Mouse (Mus musculus) adrenal gland, postnatal 10 days (tissue): ENCODE measurements around the gene Anks4b. TPM values are rescaled to one million over a fixed set of nuclear protein-coding genes. Genes with fewer than 3 reads are reported as not detected.

ENCODE experiments used
- DNase-seq: peaks from one replicate; pipeline ENCODE4 v3.0.0; 2021; ENCODE audit warnings: mixed read lengths
- long read RNA-seq, 2 experiments: library from polyadenylated mRNA; stranded (forward); transcript quantifications; one replicate each; pipeline ENCODE4 v2.0.0; 2021
- total RNA-seq, 2 experiments: library from RNA; stranded (reverse); gene quantifications; 2 replicates each; pipeline ENCODE4 v1.2.3; 2021

The Anks4b gene
- total RNA-seq = 1 to 10 TPM; 1.1 to 2.5 TPM
- long read RNA-seq, experiment 1, partial matches to known transcripts = 0 of 1 reads
- long read RNA-seq, experiment 1, other reads (novel, unspliced or antisense) = 1 of 1 reads
- long read RNA-seq, experiment 2 = 0 reads

GRCm38 (mm10) chr7:120173603-120174244, at the start of gene Anks4b:
Gene Anks4b (plus strand): TSS chr7:120173858.
- DNase-seq = peak; percentile 37

GRCm38 (mm10) chr7:120124844-120125243, 48.8 kb upstream of the Anks4b start:
- peak; percentile 81 for DNase-seq

DNA sequence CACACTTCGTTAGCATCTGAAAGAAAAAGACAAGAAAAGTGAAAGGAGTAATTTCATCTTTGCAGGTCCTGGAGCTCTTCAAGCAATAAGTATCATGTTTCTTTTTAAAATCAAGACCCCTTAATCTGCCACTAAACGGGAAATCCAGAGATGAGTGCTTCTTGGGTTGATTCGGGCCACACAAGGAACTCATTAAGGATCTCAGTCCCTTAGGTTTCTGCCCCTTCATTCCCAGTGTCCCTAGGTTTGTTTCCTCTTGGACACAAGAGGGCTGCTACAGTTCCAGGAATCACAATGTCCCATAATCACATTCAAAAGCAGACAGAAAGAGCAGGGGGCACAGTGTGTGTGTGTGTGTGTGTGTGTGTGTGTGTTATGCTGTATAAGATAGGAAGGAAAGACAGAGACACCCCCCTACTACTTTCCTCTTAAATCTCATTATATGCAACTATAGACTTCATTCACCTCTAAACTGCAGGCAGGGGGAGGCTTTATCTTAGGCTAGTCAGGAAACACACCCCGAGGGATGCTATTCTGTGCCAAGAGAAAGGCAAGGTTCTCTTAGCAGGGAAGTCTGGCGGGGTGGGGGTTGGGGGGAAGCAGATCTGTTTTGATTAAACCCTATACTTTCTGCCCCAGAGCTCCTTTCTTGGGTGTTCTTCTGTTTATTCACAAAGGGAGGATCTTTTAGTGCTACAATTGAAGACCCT, 46.5 kb upstream of the Anks4b start:
- no peak for DNase-seq

- DNase-seq = no peak
These were observed 46.0 kb upstream of the Anks4b start for GRCm38 (mm10) chr7:120127686-120128059.

DNA sequence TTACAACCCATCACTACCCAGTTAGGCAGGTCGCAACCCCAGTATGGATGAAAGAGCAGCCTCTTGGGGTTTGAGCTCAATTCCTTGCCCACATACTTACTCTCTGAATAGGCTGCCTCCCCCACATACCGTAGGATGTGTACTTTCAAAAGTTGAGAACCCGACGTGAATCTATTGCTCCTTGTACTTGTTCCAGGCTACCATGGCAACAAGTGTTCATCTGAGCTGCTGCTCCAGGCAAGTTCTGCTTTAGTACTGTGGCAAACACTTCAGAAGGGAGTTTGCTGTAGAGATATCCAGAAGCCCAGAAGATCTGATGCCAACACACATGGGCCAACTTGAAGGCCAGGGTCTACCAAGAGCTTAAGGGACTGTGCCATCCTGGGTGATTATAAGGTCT, 44.7 kb upstream of the Anks4b start:
- DNase-seq = no peak

DNA sequence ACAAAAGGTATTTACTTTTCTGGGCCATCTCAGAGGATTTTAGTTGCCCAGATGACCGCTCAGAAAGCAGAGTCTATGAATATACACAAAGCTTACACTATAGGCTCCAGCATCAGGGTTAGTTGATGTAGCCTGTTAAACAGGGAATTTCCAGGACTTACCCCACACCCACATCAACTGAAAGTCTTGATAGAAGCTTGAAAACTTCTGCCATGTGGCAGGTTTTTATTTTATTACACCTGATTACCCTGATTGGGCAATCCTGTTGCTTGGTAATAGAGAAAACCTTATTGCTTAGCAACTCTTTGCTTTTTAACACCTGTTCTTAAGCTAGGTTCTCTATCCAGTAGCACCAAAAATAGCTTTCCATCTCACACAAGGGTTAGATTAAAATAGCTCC, 30.9 kb upstream of the Anks4b start:
- no peak for DNase-seq

- DNase-seq = no peak
These were observed 28.5 kb upstream of the Anks4b start, which contains the start of gene Zp2 for GRCm38 (mm10) chr7:120145191-120145590. Gene Zp2 (minus strand): TSS chr7:120145291.

- DNase-seq = peak; percentile 8
These were observed 23.4 kb upstream of the Anks4b start for GRCm38 (mm10) chr7:120150257-120150656.

DNA sequence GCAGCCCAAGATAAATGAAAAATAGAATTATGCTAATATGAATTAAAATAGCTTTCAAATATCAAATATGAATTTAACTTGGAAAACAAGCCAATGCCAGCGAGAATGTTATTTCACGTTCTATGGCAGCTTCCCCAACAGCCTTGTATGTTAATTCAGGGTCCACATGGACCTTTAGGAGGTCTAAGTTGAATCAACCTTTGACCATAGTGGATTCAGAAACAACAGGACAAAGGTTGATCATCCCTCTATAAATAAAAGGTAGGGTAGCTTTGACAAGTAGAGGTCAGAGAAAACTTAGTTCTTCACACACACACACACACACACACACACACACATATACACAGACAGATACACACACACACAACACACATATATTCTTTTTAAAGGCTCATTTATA, 22.8 kb upstream of the Anks4b start:
- no peak for DNase-seq

DNA sequence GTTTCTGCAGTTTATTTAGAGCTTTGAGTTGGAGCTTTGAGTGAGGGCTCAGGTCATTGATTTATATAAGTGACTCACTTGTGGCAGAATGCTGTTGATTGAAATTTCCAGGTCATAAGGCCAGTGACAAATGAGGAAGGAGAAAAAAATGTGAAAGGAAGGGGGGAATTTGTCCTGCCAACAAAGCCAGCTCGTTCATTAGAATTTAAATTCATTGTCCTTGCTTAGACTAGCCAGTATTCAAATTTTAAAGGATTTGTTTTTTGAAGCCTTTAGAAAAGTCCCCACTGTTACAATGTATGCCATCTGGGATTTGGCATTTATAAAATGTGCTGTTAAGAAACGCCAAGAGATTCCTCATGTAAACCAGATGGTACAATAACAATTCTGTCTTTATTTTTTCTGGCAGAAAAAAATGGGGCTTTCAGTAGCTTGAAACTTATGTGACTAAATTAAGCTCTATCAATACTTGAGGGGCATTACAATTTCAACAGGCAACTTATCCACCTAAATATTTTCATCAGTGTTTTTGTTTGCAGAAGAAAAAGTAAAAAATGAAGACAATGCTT, 16.7 kb upstream of the Anks4b start:
- no peak for DNase-seq

- no peak for DNase-seq
These were observed 16.0 kb upstream of the Anks4b start for GRCm38 (mm10) chr7:120157575-120158061.

- DNase-seq = no peak
These were observed 15.5 kb upstream of the Anks4b start for GRCm38 (mm10) chr7:120158121-120158613.

DNA sequence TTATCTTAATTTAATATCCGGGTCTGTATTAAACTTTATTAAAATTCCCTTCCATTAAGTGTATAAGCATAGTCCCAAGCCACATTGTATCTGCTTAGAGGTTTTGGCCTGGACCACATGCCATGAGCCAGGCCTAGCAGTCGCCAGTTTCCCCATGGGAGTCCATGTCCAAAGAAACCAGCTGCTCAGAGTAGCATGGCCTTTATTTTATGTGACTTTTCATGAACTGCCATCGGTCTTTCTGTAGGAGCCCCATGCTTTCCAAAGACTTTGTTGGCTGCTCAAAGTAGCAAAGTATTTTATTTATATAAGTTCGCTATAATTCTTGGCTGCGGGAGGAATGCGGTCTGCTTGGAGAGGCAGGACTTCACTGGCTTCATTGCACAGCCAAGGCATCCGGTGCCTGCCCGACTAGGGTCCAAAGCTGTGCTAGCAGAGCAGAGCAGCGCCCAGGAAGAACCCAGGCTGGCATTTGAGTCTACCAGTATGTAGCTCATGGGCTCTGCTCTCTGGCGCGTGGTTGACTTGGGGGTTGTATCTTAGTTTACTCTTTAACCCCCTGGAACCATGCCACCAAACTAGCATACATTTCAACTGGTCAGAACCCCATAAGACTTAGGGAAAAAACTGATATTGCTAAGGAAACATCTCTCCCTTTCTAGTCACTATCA, 9.9 kb upstream of the Anks4b start:
- no peak for DNase-seq

- DNase-seq = no peak
These were observed 1.4 kb upstream of the Anks4b start for GRCm38 (mm10) chr7:120172188-120172700.

DNA sequence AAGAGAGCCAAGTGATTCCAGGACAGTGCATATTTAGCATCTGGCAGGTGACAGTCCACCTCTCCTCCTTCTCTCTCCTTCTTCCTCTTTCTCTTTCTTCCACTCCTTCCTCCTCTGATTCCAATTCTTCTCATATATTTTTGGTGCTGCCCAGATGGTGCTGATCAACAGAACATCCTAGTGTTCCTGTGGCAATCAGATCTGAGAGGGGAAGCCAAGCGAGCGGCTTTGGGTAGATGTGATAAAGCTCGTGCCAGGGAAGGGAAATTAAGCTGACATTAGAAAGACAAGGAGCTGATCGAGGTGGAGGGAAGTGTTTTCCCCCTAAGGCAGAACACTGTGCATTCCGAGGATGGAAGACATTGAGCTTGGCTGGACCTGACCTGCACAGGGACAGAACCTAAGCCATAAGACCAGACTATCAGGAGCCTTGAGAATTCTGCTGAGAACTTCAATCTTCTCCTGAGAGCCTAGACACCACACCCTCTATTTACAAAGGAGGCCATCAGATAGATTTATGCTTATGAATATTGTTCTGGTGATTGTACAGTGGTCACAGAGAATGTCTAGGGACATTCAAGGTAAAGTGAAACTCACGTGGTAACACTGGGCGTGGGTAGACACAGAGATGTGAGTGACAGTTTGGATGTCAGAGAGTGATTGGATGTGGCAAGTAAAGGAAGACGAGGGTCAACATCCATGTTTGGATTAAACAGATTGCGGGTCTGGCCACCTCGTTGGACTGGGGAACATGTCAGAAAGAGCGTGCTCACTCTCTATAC, 1.3 kb downstream of the Anks4b start:
- DNase-seq = no peak

DNA sequence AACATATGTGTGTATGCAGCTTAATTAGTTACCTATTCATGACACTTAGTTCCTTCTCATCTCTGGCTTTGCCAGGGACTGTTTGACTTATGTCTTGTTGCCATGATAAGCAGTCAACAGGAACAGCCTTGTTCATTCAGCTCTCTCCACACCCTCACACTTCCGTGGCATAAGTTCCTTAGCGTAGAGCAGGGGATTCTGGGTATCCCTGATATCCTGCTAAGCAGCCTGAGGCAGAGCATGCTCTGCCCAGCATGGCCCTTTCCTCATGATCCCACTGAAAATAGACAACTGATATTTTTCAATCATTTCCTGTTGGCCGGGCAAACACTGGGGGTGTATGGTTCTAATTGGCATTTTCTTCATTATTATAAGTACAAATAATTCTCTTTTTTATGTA, 4.0 kb downstream of the Anks4b start:
- DNase-seq = no peak

DNA sequence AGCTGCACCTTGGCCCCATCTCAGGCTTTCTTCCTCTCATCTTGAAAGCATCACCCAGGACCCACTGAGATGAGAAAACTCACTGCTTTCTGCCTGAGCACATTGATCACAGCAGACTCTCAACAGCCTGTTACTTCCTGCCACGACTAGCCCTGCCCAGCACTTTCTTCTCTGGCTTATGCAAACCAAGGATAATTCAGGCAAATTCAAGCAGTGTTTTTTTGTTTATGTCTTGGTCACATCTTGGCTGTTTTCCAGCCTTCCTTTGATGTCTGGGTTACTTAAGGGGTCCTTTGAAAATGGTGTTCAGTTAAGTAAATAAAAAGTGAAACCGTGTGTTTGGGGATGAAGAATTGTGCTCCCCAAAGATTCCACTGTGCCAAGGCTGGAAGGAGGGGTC, 5.3 kb downstream of the Anks4b start:
- DNase-seq = no peak

GRCm38 (mm10) chr7:120180547-120180946, 6.9 kb downstream of the Anks4b start:
- DNase-seq = no peak

GRCm38 (mm10) chr7:120181401-120182230, 8.0 kb downstream of the Anks4b start:
- DNase-seq = no peak

DNA sequence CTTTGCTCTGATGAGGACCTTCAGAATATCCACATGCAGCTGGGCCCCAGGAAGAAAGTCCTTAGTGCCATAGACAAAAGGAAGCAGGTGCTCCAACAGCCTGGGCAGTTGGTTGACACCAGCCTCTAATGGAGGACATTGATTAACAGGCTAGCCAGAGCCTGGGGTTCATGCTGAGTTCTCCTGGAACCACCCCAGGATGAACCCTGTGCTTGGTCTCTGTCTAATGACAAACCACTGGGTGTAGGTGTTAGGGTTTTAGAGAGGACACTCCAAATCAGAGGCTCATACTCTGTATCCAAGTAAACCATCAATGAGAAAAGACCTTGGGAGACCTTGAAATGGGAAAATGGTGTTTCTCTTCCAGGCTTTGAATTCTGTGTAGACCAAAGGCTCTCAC, 9.2 kb downstream of the Anks4b start:
- no peak for DNase-seq

DNA sequence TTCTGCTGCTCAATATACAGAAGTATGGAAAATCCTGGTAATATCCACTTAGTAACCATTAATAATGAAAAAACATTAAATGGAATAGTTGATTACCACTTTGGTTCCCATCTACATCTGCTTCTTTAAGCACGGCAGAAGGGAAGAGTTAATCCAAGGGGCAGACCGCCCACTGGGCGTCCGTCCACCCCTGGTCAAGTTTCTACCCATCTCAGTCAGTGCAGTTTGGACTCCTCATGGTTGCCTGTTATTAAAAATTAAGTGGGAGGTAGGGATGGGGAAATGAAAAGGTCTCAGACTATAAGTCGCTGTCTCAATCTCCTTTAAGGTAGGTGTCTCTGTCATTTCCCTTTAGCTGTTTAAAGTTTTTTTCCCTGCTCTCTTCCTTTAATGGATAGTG, 15.3 kb downstream of the Anks4b start:
- DNase-seq = no peak
